Mouse (Mus musculus) liver, embryonic 14.5 days (tissue): Measurements from ENCODE around the gene Plac9a.

Experiments
- CTCF ChIP-seq: IDR thresholded peaks from 2 replicates; pipeline ENCODE4 v1.5.1; 2016; ENCODE audit warnings: antibody characterized with exemption, low read depth, control low read depth
- EP300 ChIP-seq: IDR thresholded peaks from 2 replicates; pipeline ENCODE4 v1.6.1; 2016; ENCODE audit warnings: antibody characterized with exemption, low read depth

- TF ChIP-seq CTCF (no peak), EP300 (no peak)
These were observed 55.2 kb downstream of the Plac9a start for GRCm38 (mm10) chr14:25847660-25848059.
